Mouse (Mus musculus) stomach, postnatal 0 days (tissue): Measurements from ENCODE around the gene Smarcc2. TPM values are rescaled to one million over a fixed set of nuclear protein-coding genes. Genes with fewer than 3 reads are reported as not detected.

Experiments used
- ATAC-seq: fragments of 200-750 bp; cut with Nextera tagmentation; 2 replicates; pipeline ENCODE4 v1.8.0; 2017; ENCODE audit not compliant: low FRiP score, low TSS enrichment
- DNase-seq: peaks from one replicate; pipeline ENCODE4 v3.0.0-alpha.2; 2016; ENCODE audit warnings: low spot score
- H3K27ac ChIP-seq: fragments of 300-500 bp; sonication (generic); replicated peaks from 2 replicates; pipeline ENCODE4 v1.5.1; 2014; ENCODE audit warnings: mild to moderate bottlenecking, control low read depth
- H3K27me3 ChIP-seq: fragments of 300-500 bp; sonication (generic); 2 replicates; pipeline ENCODE4 v1.6.1; 2014; ENCODE audit warnings: low read length; ENCODE audit not compliant: control insufficient read depth, insufficient read depth
- H3K36me3 ChIP-seq: fragments of 300-500 bp; sonication (generic); 2 replicates; pipeline ENCODE4 v1.6.1; 2014; ENCODE audit warnings: low read length, mixed read lengths; ENCODE audit not compliant: control insufficient read depth, insufficient read depth
- H3K4me1 ChIP-seq: fragments of 300-500 bp; sonication (generic); replicated peaks from 2 replicates; pipeline ENCODE4 v1.6.1; 2014; ENCODE audit warnings: antibody characterized with exemption; ENCODE audit not compliant: control insufficient read depth, insufficient read depth
- H3K4me2 ChIP-seq: fragments of 300-500 bp; sonication (generic); replicated peaks from 2 replicates; pipeline ENCODE4 v1.6.1; 2014; ENCODE audit warnings: low read depth, mild to moderate bottlenecking, control low read depth, moderate library complexity
- H3K4me3 ChIP-seq: fragments of 300-500 bp; sonication (generic); 2 replicates; pipeline ENCODE4 v1.5.1; 2014; ENCODE audit warnings: low read depth, low read length, control low read depth
- H3K9ac ChIP-seq: fragments of 300-500 bp; sonication (generic); 2 replicates; pipeline ENCODE4 v1.6.1; 2014; ENCODE audit warnings: mild to moderate bottlenecking, low read length, control low read depth, mixed read lengths
- H3K9me3 ChIP-seq: fragments of 300-500 bp; sonication (generic); 2 replicates; pipeline ENCODE4 v1.6.1; 2016; ENCODE audit warnings: low read length; ENCODE audit not compliant: control insufficient read depth
- CTCF ChIP-seq: IDR thresholded peaks from 2 replicates; pipeline ENCODE4 v1.5.1; 2016; ENCODE audit warnings: antibody characterized with exemption, low read depth, mild to moderate bottlenecking, moderate library complexity
- EP300 ChIP-seq: optimal IDR thresholded peaks from 2 replicates; pipeline ENCODE3; 2016; ENCODE audit warnings: antibody characterized with exemption
- WGBS: fragments of 180-500 bp; shearing (Covaris S2); extraction: QIAGEN DNeasy Blood & Tissue Kit; methylation state at CpG from one replicate; pipeline ENCODE4 v1.1.7; 2014; 5-methylcytosine and 5-hydroxymethylcytosine counted together
- polyA plus RNA-seq: library from polyadenylated mRNA; unstranded; fragments of >200 nt; fragmentation: Nextera tagmentation; extraction: Ambion mirVana; gene quantifications from 2 replicates; pipeline ENCODE4 v1.2.1, GENCODE M21; 2015

Smarcc2 gene
- polyA plus RNA-seq, 1 experiment from 2014 or later: 21.4 TPM

DNA sequence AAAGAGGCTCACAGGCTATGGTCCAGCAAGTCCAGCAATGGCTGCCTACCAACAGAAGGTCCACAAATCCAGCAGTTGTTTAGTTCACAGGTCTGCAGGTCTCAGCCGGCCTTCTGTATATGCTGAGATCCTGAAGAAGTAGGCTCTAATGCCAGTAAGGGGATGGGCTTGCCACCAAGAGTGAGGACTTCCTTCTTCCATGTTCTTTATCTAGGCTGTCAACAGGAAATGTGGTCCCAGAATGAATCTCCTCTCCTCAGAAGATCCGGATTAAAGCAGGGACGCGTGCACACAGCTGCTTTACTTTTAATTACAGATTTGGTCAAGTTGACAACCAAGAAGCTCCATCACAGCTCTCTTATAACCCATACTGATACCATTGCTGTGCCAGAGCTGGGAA lies 13.6 kb upstream of the Smarcc2 start:
- Histone ChIP-seq H3K4me2 (no peak overlapping the region), H3K9me3 (no peaks in the 10 kb centered on the region), H3K27ac (no peak overlapping the region), H3K36me3 (no peaks in the 10 kb centered on the region), H3K9ac (no peak overlapping the region), H3K4me1 (no peaks in the 10 kb centered on the region), H3K4me3 (no peak overlapping the region), H3K27me3 (no peaks in the 10 kb centered on the region)
- no peak for TF ChIP-seq CTCF
- no peak for TF ChIP-seq EP300
- no peak for DNase-seq
- no peak for ATAC-seq
- WGBS: 73% methylated on average over 4 of the region's 4 CpGs

DNA sequence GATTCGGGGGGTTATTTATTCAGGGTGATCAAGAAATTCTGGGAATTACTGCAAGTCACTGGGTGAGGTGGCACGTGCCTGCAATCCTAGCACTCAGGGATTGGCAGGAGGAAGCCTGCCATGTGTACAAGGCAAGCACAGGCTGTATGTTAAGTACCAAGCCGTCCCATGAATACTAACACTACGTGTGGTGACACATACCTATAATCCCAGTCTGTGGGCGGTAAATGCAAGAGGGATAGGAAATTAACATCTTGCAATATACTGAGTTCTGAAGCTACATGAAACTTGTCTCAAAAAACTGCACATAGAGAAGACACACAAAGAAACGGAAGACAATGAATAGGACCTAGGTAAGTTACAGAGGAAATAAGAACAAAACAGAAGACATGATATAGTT lies 8.0 kb upstream of the Smarcc2 start:
- Histone ChIP-seq H3K4me1 (no peaks in the 10 kb centered on the region), H3K9ac (no peak overlapping the region), H3K9me3 (no peaks in the 10 kb centered on the region), H3K27ac (no peak overlapping the region), H3K36me3 (no peaks in the 10 kb centered on the region), H3K4me2 (no peak overlapping the region), H3K27me3 (no peaks in the 10 kb centered on the region), H3K4me3 (no peak overlapping the region)
- DNase-seq (no peak), ATAC-seq (no peak)
- 67% methylated on average over 6 of the region's 6 CpGs for WGBS
- TF ChIP-seq EP300 (no peak), CTCF (no peak)

DNA sequence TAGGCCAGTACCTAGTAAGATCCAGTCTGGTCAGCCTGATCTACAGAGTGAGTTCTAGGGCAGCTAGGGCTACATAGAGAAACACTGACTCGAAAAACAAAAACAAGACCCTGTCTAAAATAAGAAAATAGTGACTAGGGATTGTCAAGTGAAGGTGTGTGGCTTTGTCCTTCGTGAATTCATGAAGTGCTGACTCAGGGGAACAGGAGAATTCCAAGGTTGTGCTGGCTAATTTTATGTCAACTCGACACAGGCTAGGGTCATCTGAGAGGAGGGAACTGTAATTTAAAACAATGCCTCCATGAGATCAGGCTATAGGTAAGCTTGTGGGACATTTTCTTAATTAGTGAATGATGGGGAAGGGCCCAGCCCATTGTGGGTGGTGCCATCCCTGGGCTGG lies 4.6 kb upstream of the Smarcc2 start:
- Histone ChIP-seq H3K9me3 (no peaks in the 10 kb centered on the region), H3K9ac (no peak overlapping the region), H3K4me2 (no peak overlapping the region), H3K27me3 (no peaks in the 10 kb centered on the region), H3K36me3 (no peaks in the 10 kb centered on the region), H3K4me1 (no peaks in the 10 kb centered on the region), H3K4me3 (no peak overlapping the region), H3K27ac (no peak overlapping the region)
- WGBS: 80% methylated on average over 3 of the region's 3 CpGs
- no peak for DNase-seq
- TF ChIP-seq EP300: no peak
- TF ChIP-seq CTCF: no peak
- ATAC-seq: no peak

DNA sequence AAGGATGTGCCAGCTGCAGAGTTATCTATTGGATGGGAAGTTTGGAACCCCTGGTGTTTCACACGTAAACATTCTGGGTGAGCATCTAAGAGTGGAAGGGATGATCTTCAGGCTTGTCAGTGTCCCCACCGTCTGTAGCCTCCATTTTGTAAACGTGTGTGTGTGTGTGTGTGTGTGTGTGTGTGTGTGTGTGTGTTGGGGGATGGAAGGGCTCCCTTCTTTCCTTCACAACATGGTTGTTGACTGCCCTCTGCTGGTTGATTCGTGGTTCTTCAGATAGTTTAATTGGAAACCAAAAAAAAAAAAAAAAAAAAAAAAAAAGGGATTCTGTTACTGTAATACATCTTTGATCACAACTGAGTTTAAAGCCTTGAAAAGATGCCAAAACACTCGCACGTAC lies 3.8 kb upstream of the Smarcc2 start:
- DNase-seq (peak; percentile 74), ATAC-seq (no peak)
- 2% methylated on average over 6 of the region's 6 CpGs for WGBS
- no peaks in the 10 kb centered on the region for H3K9me3 ChIP-seq
- H3K4me3 ChIP-seq: no peak overlapping the region
- H3K4me1 ChIP-seq: 0 out of 2 replicates have a peak, but pooled peaks cover 2% of the 10 kb centered on the region
- H3K27ac ChIP-seq: no peak overlapping the region
- TF ChIP-seq CTCF: peak; percentile 82
- TF ChIP-seq EP300: no peak
- no peak overlapping the region for H3K9ac ChIP-seq
- H3K36me3 ChIP-seq: no peaks in the 10 kb centered on the region
- no peaks in the 10 kb centered on the region for H3K27me3 ChIP-seq
- H3K4me2 ChIP-seq: no peak overlapping the region

- Histone ChIP-seq H3K4me1 (0 out of 2 replicates have a peak, but pooled peaks cover 2% of the 10 kb centered on the region), H3K9me3 (no peaks in the 10 kb centered on the region), H3K4me2 (no peak overlapping the region), H3K4me3 (no peak overlapping the region), H3K27ac (no peak overlapping the region), H3K27me3 (no peaks in the 10 kb centered on the region), H3K36me3 (peaks cover 3% of the 10 kb centered on the region; the same call in 1 of the 2 replicates), H3K9ac (no peak overlapping the region)
- ATAC-seq: no peak
- TF ChIP-seq CTCF (no peak), EP300 (no peak)
- DNase-seq: no peak
- WGBS: 86% methylated on average over 6 of the region's 6 CpGs
These were observed 1.4 kb upstream of the Smarcc2 start for GRCm38 (mm10) chr10:128457676-128458075.

- Histone ChIP-seq H3K4me1 (0 out of 2 replicates have a peak, but pooled peaks cover 2% of the 10 kb centered on the region), H3K9me3 (no peaks in the 10 kb centered on the region), H3K36me3 (peaks cover 8% of the 10 kb centered on the region; the same call in 1 of the 2 replicates), H3K9ac (peak overlapping the region; percentile 90), H3K4me2 (peak overlapping the region; percentile 74), H3K4me3 (peak overlapping the region; percentile 93), H3K27me3 (no peaks in the 10 kb centered on the region), H3K27ac (peak overlapping the region; percentile 96)
- DNase-seq (peak; percentile 90), ATAC-seq (peak; percentile 69)
- no peak for TF ChIP-seq CTCF
- no peak for TF ChIP-seq EP300
- WGBS: under 1% methylated on average over 29 of the region's 29 CpGs
These were observed 715 bp upstream of the Smarcc2 start for GRCm38 (mm10) chr10:128458348-128458718.
